Mouse (Mus musculus): ENCODE results near the gene Rbm4b.
"Not testable (repeated sequence)": the region's sequence is repeated elsewhere in the genome, so short reads cannot be mapped to it uniquely, and the experiment has no call there.

Rbm4b gene

DNA sequence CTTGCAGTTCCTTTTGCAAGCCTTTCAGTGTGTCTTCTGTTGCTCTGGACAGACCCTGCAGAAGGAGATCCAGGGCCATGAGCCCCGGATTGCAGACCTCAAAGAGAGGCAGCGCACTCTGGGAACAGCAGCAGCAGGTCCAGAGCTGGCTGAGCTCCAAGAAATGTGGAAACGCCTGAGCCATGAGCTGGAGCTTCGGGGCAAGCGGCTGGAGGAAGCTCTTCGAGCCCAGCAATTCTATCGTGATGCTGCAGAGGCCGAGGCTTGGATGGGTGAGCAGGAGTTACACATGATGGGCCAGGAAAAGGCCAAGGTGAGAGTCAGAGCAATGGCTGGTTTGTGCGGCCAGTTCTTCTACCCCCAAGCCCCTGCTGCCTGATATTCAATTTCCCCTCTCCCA lies 11.2 kb upstream of the Rbm4b start:
- DNase-seq (ENCODE audit: low spot score) = no peak

DNA sequence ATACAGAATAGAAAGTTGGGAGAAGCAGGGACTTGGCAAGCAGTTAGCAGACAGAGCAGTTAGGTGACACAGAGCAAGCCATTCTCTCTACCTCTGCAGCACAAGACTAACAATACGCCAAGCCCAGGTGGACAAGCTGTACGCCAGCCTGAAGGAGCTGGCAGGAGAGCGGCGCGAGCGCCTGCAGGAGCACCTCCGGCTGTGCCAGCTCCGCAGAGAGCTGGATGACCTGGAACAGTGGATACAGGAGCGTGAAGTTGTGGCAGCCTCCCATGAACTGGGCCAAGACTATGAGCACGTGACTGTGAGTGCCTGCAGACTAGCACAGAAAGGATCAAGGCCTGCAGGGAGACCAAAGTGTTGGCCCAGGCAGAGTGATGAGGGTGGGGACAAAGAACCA lies 10.6 kb upstream of the Rbm4b start:
- DNase-seq (ENCODE audit: low spot score) = no peak

DNA sequence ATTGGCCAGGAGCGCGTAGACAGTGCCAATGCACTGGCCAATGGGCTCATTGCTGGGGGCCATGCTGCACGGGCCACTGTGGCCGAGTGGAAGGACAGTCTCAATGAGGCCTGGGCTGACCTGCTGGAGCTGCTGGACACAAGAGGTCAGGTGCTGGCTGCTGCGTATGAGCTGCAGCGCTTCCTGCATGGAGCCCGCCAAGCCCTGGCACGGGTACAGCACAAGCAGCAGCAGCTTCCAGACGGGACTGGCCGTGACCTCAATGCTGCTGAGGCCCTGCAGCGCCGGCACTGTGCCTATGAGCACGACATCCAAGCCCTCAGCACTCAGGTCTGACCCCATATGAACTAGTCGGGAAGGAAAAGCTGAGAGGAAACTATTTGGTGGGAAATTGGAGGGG lies 9.7 kb upstream of the Rbm4b start:
- DNase-seq (ENCODE audit: low spot score) = no peak

- DNase-seq (ENCODE audit: low spot score) = no peak
These were observed 8.5 kb upstream of the Rbm4b start for GRCm38 (mm10) chr19:4747631-4748312.

GRCm38 (mm10) chr19:4748493-4748892 lies 7.8 kb upstream of the Rbm4b start:
- no peak for DNase-seq (ENCODE audit: low spot score)

DNA sequence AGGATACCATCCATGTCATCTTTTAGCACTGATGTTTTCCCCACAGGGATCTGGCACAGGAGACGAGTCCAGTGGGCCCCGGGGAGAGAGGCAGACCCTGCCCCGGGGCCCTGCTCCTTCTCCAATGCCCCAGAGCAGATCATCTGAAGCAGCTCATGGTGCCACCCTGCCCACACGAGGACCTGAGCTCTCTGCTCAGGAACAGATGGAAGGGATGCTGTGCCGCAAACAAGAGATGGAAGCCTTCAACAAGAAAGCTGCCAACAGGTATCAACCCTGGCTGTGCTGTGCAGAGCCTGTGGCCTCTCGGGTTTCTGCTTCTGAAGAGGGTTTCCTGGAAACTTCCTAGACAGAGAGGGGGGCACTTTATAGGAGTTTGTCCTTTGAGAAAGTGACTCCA lies 6.3 kb upstream of the Rbm4b start:
- DNase-seq (ENCODE audit: low spot score) = no peak

DNA sequence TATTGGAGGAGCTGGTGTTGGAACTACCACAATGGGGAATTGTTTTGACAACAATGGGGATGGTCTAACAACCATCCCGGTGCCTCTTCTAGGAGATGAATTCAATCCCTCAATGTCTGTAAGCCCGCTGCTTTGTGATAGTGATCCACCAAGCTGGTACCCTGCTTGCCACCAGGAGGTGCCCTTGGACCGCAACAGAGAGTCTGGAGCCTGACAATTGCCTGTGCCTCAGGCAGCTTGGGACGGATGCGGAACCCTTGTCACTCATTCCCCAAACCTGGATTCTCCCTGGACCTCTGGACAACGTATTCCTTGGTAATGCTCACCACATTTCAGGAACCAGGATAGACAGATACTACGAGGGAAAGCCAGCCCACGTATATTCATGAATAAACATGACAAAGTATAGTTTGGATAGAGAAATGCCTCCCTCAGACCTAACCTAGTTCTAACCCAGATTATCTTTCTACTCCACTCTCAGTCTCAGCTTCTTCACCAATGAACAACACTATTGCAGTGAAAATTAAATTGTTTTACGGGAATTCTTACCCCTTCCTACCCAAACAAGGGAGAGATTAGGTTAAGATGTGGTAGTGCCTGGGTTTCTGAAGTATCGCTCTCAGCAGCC lies 618 bp upstream of the Rbm4b start:
- peak; percentile 78 for DNase-seq (ENCODE audit: low spot score)

GRCm38 (mm10) chr19:4756921-4757320 lies 624 bp downstream of the Rbm4b start:
- DNase-seq (ENCODE audit: low spot score) = no peak

- not testable (repeated sequence) for DNase-seq (ENCODE audit: low spot score)
These were observed 4.2 kb downstream of the Rbm4b start for GRCm38 (mm10) chr19:4760544-4760943.

GRCm38 (mm10) chr19:4762876-4763275 lies 6.6 kb downstream of the Rbm4b start:
- no peak for DNase-seq (ENCODE audit: low spot score)

DNA sequence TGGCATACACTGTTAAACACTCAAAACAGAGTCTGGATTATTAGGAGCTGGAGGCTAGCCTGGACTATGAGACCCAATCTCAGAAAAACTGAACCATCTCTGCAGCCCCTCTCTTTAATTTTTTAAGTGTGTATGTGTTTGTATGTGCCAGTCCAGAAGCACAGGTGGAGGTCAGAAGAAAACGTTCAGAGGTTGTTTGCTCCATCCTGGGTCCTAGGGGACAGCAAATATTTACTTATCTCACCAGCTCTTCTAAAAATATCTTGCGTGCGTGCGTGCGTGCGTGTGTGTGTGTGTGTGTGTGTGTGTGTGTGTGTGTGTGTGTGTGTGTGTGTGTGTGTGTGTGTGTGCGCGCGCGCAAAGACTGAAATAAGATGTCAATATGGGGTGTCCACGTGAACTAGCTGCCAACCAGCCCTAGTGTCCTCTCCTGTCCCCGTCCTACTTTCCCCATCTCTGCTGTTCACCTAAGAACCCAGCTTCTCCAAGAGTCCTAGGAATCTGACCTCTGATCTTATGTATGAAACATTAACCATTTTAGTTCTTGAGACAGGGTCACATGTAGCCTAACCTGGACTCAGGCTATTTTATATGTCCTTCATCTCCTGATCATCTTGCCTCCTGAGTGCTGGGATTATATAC lies 11.3 kb downstream of the Rbm4b start:
- no peak for DNase-seq (ENCODE audit: low spot score)

DNA sequence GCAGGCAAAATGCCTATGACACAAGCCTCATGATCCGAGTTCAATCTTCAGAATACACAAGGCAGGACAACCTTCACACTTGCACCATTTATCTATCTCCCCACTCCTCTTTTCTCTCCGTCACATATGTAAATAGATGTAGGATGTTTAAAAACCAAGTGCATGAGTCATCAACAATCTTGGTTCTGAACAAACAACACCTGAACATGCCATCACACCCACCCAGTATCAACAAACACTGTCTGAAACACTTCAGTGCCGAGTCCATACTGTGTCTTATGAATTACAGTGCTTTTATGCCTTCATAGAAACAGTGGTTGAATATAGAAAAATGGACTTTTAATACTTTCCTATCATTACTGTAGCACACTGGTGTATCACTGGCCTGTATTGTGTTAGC lies 16.5 kb downstream of the Rbm4b start:
- no peak for DNase-seq (ENCODE audit: low spot score)

DNA sequence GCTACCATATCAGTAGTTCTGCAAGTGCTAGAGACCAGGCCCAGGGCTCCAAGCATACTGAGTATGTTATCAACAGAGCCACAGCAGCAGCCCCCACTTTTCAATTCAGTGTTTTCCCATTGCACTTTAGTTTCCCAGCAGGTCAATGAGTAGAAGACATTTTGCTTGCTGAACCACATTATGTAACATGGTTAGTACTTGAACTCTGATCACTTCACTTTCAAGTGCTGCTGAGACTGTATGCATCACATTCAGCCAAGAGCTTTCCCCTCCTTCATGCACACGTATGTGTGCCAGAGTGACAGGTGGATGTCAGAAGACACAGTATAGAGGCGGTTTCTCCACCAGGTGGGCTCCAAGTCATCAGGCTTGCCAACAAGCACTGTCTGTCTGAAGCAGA lies 26.6 kb downstream of the Rbm4b start:
- DNase-seq (ENCODE audit: low spot score) = no peak

DNA sequence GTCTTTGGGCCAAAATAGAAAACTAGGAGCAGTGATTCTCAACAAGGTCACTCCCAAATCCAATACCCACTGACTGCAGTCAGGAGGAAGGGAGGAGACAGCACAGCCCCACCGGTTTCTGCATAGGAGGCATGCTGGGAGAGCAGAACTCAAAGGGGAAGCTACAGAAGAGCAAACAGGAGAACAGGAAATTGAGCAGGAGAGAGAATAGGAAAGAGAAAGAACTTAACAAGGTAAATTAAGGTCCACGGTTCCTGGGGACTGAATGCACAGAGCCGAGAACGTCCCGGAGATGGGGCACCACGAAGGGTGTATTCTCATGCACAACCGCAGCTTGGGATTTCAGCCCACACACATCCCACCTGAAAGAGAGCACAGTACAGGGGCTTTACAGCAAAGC lies 28.9 kb downstream of the Rbm4b start:
- no peak for DNase-seq (ENCODE audit: low spot score)

DNA sequence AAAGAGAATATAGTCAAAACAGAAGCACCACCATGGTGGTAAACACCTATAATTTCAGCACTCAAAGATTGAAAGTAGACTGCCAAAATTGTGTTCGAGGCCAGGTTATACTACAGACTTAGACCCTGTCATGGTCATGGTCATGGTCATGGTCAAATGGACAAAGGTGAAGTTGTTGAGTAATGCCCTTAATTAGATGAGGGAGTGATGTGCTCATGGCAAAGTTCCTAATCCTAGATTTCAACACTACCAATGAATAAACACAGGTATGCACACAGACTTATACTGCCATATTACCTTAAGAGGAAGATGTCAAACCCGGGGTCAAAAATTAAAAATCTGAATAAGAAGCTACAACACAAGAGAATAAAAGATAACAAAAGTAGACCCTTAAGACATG lies 30.0 kb downstream of the Rbm4b start:
- no peak for DNase-seq (ENCODE audit: low spot score)

DNA sequence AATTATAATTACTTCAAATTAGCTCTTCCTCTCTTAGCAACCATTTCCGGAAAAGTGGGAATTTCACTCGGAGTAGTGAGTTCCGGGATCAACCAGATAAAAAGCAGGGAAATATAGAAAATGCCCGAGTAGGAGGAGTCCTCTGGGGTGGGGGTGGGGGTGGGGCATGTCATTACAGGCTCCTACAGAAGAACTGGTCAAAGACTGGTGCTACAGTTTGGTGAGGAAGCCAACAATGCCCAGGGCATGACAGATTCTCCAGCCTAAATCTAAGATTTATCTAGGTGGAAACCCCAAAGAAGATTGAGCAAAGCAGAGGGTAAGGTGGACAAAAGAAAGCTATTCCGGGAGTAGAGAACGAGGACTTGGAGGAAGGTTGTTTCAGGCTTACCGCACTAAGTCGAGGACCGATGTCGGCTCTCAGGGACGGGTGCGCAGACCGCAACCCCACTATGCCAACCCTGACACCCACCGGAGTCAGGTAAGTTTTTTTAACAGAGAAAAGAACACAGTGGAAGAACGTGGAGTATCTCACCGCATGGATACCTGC lies 37.1 kb downstream of the Rbm4b start:
- no peak for DNase-seq (ENCODE audit: low spot score)

- DNase-seq (ENCODE audit: low spot score) = peak; percentile 97
These were observed 37.6 kb downstream of the Rbm4b start, which contains the start of gene Rbm4 for GRCm38 (mm10) chr19:4793831-4794422. Rbm4 (minus strand) TSS chr19:4793901.

DNA sequence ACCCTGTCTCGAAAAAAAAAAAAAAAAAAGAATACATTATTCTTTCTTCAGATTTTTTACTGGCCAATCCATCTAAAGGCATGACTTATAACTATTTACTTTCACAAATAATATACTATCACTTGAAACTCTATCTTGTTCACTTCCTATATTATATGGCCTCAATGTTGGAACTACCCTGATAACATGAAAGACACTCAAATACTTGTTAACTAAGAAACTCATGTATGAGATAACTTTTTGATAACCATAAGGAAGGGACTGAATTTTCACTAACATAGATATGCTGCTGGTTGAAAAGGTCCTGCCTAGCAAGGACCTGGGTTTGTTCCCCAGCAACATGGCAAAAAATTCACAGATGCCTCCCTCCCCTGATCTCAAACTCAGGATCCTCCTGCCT lies 39.6 kb downstream of the Rbm4b start:
- no peak for DNase-seq (ENCODE audit: low spot score)

GRCm38 (mm10) chr19:4797846-4798245 lies 41.5 kb downstream of the Rbm4b start:
- no peak for DNase-seq (ENCODE audit: low spot score)

DNA sequence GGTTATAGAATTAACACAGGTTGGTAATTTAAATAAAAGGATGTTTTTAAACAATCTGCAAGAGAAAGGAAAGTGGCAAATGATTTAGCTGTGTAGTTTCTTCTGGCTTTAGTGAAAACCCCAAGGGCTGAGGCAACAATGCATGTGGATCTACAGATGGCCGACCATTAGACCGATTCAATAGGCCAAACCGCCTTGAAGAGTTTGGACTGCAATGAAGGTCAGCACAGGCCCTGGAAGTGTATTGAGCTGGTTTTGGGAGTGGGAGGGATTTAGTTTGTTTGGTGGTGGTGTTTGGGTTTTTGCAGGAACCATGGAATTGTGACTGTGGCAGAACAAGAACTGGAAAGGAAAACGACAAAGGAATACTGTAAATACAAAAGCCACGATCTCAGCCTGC lies 42.8 kb downstream of the Rbm4b start:
- no peak for DNase-seq (ENCODE audit: low spot score)

GRCm38 (mm10) chr19:4802691-4803091 lies 46.4 kb downstream of the Rbm4b start:
- no peak for DNase-seq (ENCODE audit: low spot score)

- no peak for DNase-seq (ENCODE audit: low spot score)
These were observed 47.0 kb downstream of the Rbm4b start for GRCm38 (mm10) chr19:4803283-4803682.

GRCm38 (mm10) chr19:4810309-4810708 lies 54.0 kb downstream of the Rbm4b start:
- no peak for DNase-seq (ENCODE audit: low spot score)
